Mouse (Mus musculus) limb, embryonic 14.5 days (tissue): ENCODE measurements around the gene Tead3. TPM values are rescaled to one million over a fixed set of nuclear protein-coding genes. Genes with fewer than 3 reads are reported as not detected.

Experiments used
- ATAC-seq: fragments of 200-750 bp; cut with Nextera tagmentation; 2 replicates; pipeline ENCODE4 v1.8.0; 2017; ENCODE audit warnings: low read depth, moderate number of reproducible peaks, moderate TSS enrichment; ENCODE audit not compliant: low FRiP score
- DNase-seq: peaks from one replicate; pipeline ENCODE4 v3.0.0-alpha.2; 2015; ENCODE audit warnings: low spot score
- H3K27ac ChIP-seq: fragments of 300-500 bp; sonication (generic); replicated peaks from 2 replicates; pipeline ENCODE4 v1.5.1; 2014; ENCODE audit warnings: low read depth, mild to moderate bottlenecking, low read length, moderate library complexity, mixed read lengths
- H3K27me3 ChIP-seq: fragments of 300-500 bp; sonication (generic); 2 replicates; pipeline ENCODE4 v1.6.1; 2014; ENCODE audit warnings: low read length, mixed read lengths; ENCODE audit not compliant: control insufficient read depth, insufficient read depth
- H3K36me3 ChIP-seq: fragments of 300-500 bp; sonication (generic); 2 replicates; pipeline ENCODE4 v1.6.1; 2014; ENCODE audit warnings: mild to moderate bottlenecking, low read length, moderate library complexity, mixed read lengths; ENCODE audit not compliant: control insufficient read depth, insufficient read depth
- H3K4me1 ChIP-seq: fragments of 300-500 bp; sonication (generic); 2 replicates; pipeline ENCODE4 v1.6.1; 2014; ENCODE audit warnings: antibody characterized with exemption, low read length, mixed read lengths; ENCODE audit not compliant: control insufficient read depth, insufficient read depth
- H3K4me2 ChIP-seq: fragments of 300-500 bp; sonication (generic); replicated peaks from 2 replicates; pipeline ENCODE4 v1.6.1; 2014; ENCODE audit warnings: low read depth, mild to moderate bottlenecking, low read length, moderate library complexity; ENCODE audit not compliant: severe bottlenecking
- H3K4me3 ChIP-seq: fragments of 300-500 bp; sonication (generic); replicated peaks from 2 replicates; pipeline ENCODE4 v1.5.1; 2014; ENCODE audit warnings: low read length
- H3K9ac ChIP-seq: fragments of 300-500 bp; sonication (generic); 2 replicates; pipeline ENCODE4 v1.6.1; 2014; ENCODE audit warnings: mild to moderate bottlenecking, low read depth, low read length, moderate library complexity; ENCODE audit not compliant: severe bottlenecking
- H3K9me3 ChIP-seq: fragments of 300-500 bp; sonication (generic); 2 replicates; pipeline ENCODE4 v1.6.1; 2016; ENCODE audit warnings: low read length; ENCODE audit not compliant: control insufficient read depth
- POLR2A ChIP-seq: fragments of 200-500 bp; IDR thresholded peaks from 2 replicates; pipeline ENCODE4 v1.8.0; 2012; ENCODE audit warnings: inconsistent platforms, mild to moderate bottlenecking, moderate library complexity, borderline replicate concordance; ENCODE audit not compliant: insufficient read depth, insufficient read length; ENCODE audit errors: extremely low read depth
- WGBS: fragments of 180-500 bp; shearing (Covaris S2); extraction: QIAGEN DNeasy Blood & Tissue Kit; methylation state at CpG from one replicate; pipeline ENCODE4 v1.1.7; 2014; 5-methylcytosine and 5-hydroxymethylcytosine counted together
- polyA plus RNA-seq, 2 experiments: library from polyadenylated mRNA; depleted of rRNA in 1 of 2; stranded (reverse) in 1 of 2; unstranded in 1 of 2; fragments of >200 nt; fragmentation: Nextera tagmentation in 1 of 2; extraction: Ambion mirVana in 1 of 2; gene quantifications; 2 replicates each; pipeline versions ENCODE4 v1.2.1 to v1.2.3; 2012 to 2014

The Tead3 gene
- polyA plus RNA-seq, 2 experiments = 17.4 to 85.6 TPM

GRCm38 (mm10) chr17:28311366-28312132 lies 39.1 kb downstream of the Tead3 start:
- H3K4me1 ChIP-seq = peaks cover 17% of the 10 kb centered on the region
- TF ChIP-seq POLR2A = no peak
- H3K27me3 ChIP-seq = no peaks in the 10 kb centered on the region
- DNase-seq (no peak), ATAC-seq (no peak)
- no peak overlapping the region for H3K4me2 ChIP-seq
- H3K4me3 ChIP-seq = no peak overlapping the region
- WGBS = 66% methylated on average over 5 of the region's 5 CpGs
- no peak overlapping the region for H3K27ac ChIP-seq
- peaks cover 12% of the 10 kb centered on the region for H3K36me3 ChIP-seq
- no peak overlapping the region for H3K9ac ChIP-seq
- H3K9me3 ChIP-seq = no peaks in the 10 kb centered on the region

GRCm38 (mm10) chr17:28310831-28311230 lies 39.8 kb downstream of the Tead3 start:
- Histone ChIP-seq H3K4me3 (no peak overlapping the region), H3K36me3 (peaks cover 4% of the 10 kb centered on the region), H3K4me2 (no peak overlapping the region), H3K27me3 (no peaks in the 10 kb centered on the region), H3K4me1 (peaks cover 17% of the 10 kb centered on the region), H3K27ac (no peak overlapping the region), H3K9me3 (no peaks in the 10 kb centered on the region), H3K9ac (no peak overlapping the region)
- ATAC-seq (no peak), DNase-seq (no peak)
- 81% methylated on average over 3 of the region's 3 CpGs for WGBS
- no peak for TF ChIP-seq POLR2A

GRCm38 (mm10) chr17:28308297-28309195 lies 42.1 kb downstream of the Tead3 start:
- no peaks in the 10 kb centered on the region for H3K9me3 ChIP-seq
- H3K36me3 ChIP-seq = no peaks in the 10 kb centered on the region
- H3K4me2 ChIP-seq = 0 out of 2 replicates have a peak overlapping the region, but pooled peaks have one; percentile 16
- no peak overlapping the region for H3K4me3 ChIP-seq
- TF ChIP-seq POLR2A = no peak
- peak; percentile 92 for DNase-seq
- H3K27ac ChIP-seq = no peak overlapping the region
- H3K27me3 ChIP-seq = no peaks in the 10 kb centered on the region
- peak; percentile 27 for ATAC-seq
- no peak overlapping the region for H3K9ac ChIP-seq
- WGBS = 14% methylated on average over 18 of the region's 18 CpGs
- H3K4me1 ChIP-seq = peaks cover 5% of the 10 kb centered on the region

GRCm38 (mm10) chr17:28305172-28305571 lies 45.4 kb downstream of the Tead3 start:
- WGBS = 58% methylated on average over 10 of the region's 10 CpGs
- Histone ChIP-seq H3K4me1 (peaks cover 5% of the 10 kb centered on the region), H3K4me3 (no peak overlapping the region), H3K4me2 (no peak overlapping the region), H3K36me3 (no peaks in the 10 kb centered on the region), H3K9ac (no peak overlapping the region), H3K9me3 (no peaks in the 10 kb centered on the region), H3K27ac (no peak overlapping the region), H3K27me3 (no peaks in the 10 kb centered on the region)
- DNase-seq (no peak), ATAC-seq (no peak)
- no peak for TF ChIP-seq POLR2A

GRCm38 (mm10) chr17:28300850-28301249 lies 49.8 kb downstream of the Tead3 start:
- no peaks in the 10 kb centered on the region for H3K4me1 ChIP-seq
- TF ChIP-seq POLR2A = no peak
- H3K4me2 ChIP-seq = no peak overlapping the region
- ATAC-seq (no peak), DNase-seq (no peak)
- no peaks in the 10 kb centered on the region for H3K27me3 ChIP-seq
- peaks cover 29% of the 10 kb centered on the region for H3K36me3 ChIP-seq
- 67% methylated on average over 3 of the region's 3 CpGs for WGBS
- H3K9ac ChIP-seq = no peak overlapping the region
- H3K9me3 ChIP-seq = no peaks in the 10 kb centered on the region
- H3K27ac ChIP-seq = 0 out of 2 replicates have a peak overlapping the region, but pooled peaks have one; percentile 8
- no peak overlapping the region for H3K4me3 ChIP-seq
